Mouse (Mus musculus): ENCODE measurements at regions not wholly inside any gene's neighbourhood (a gene's known extent, or its start where the extent isn't known, plus 50 kb on each side); places are given as distances from the start of the nearest gene placed in this dataset.
A peak's percentile ranks its signal among the peaks of the same experiment; 100 is the strongest.
"Not testable (repeated sequence)": the region's sequence is repeated elsewhere in the genome, so short reads cannot be mapped to it uniquely, and the experiment has no call there.

- Histone ChIP-seq H3K4me2 (replicated peaks; ENCODE audit: low read depth, low read length) (no peak overlapping the region), H3K4me1 (ENCODE audit: insufficient read depth, low read depth, low read length) (no peaks in the 10 kb centered on the region), H3K36me3 (ENCODE audit: insufficient read depth, low read length) (no peaks in the 10 kb centered on the region), H3K4me3 (ENCODE audit: low read depth, low read length) (no peak overlapping the region), H3K9ac (replicated peaks; ENCODE audit: low read depth) (no peak overlapping the region), H3K27me3 (replicated peaks; ENCODE audit: insufficient read depth, low read length) (no peaks in the 10 kb centered on the region), H3K27ac (ENCODE audit: low read length) (no peak overlapping the region), H3K9me3 (ENCODE audit: low read length) (no peaks in the 10 kb centered on the region)
- no peak for DNase-seq (ENCODE audit: low spot score)
- TF ChIP-seq EP300 (IDR thresholded peaks at IDR 0.05) (no peak), CTCF (IDR thresholded peaks at IDR 0.05) (no peak)
- 22% methylated on average over 1 of the region's 1 CpGs for WGBS
- no peak for ATAC-seq
Observed at GRCm38 (mm10) chr14:9433081-9433590, 767.1 kb upstream of the 4930452B06Rik start.

DNA sequence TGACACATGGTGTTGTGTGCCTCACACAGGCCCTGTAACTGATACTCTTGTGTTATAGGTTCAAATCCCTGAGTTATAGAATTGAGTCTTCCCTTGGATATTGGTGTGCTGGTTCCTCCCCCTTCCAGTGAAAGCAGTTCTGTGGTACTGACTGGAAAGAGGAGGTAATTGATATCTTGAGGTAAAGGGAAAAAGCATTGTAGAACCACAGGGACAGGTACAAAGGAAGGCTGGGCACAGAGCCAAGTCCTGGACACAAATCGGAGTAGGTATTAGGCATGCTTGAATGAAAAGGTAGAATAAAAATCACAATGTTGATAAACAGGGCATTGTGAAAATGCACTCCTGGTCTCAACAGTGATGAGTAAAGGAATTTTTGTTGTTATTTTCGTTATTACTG is 765.8 kb upstream of the 4930452B06Rik start:
- DNase-seq (ENCODE audit: low spot score) (no peak), ATAC-seq (no peak)
- no peak overlapping the region for H3K9ac ChIP-seq (replicated peaks; ENCODE audit: low read depth)
- no peaks in the 10 kb centered on the region for H3K9me3 ChIP-seq (ENCODE audit: low read length)
- TF ChIP-seq CTCF (IDR thresholded peaks at IDR 0.05): no peak
- WGBS: 82% methylated on average over 2 of the region's 2 CpGs
- H3K27me3 ChIP-seq (replicated peaks; ENCODE audit: insufficient read depth, low read length): no peaks in the 10 kb centered on the region
- no peaks in the 10 kb centered on the region for H3K36me3 ChIP-seq (ENCODE audit: insufficient read depth, low read length)
- H3K4me3 ChIP-seq (ENCODE audit: low read depth, low read length): no peak overlapping the region
- no peak overlapping the region for H3K27ac ChIP-seq (ENCODE audit: low read length)
- no peaks in the 10 kb centered on the region for H3K4me1 ChIP-seq (ENCODE audit: insufficient read depth, low read depth, low read length)
- H3K4me2 ChIP-seq (replicated peaks; ENCODE audit: low read depth, low read length): no peak overlapping the region

- 35% methylated on average over 4 of the region's 4 CpGs for WGBS
- no peaks in the 10 kb centered on the region for H3K9me3 ChIP-seq (ENCODE audit: low read length)
- no peak overlapping the region for H3K4me2 ChIP-seq (replicated peaks; ENCODE audit: low read depth, low read length)
- TF ChIP-seq EP300 (IDR thresholded peaks at IDR 0.05) (no peak), CTCF (IDR thresholded peaks at IDR 0.05) (no peak)
- no peak overlapping the region for H3K4me3 ChIP-seq (ENCODE audit: low read depth, low read length)
- ATAC-seq: no peak
- H3K9ac ChIP-seq (replicated peaks; ENCODE audit: low read depth): no peak overlapping the region
- no peaks in the 10 kb centered on the region for H3K36me3 ChIP-seq (ENCODE audit: insufficient read depth, low read length)
- no peaks in the 10 kb centered on the region for H3K27me3 ChIP-seq (replicated peaks; ENCODE audit: insufficient read depth, low read length)
- no peak for DNase-seq (ENCODE audit: low spot score)
- no peaks in the 10 kb centered on the region for H3K4me1 ChIP-seq (ENCODE audit: insufficient read depth, low read depth, low read length)
- no peak overlapping the region for H3K27ac ChIP-seq (ENCODE audit: low read length)
Observed at GRCm38 (mm10) chr14:9411822-9412403, 745.9 kb upstream of the 4930452B06Rik start.

DNA sequence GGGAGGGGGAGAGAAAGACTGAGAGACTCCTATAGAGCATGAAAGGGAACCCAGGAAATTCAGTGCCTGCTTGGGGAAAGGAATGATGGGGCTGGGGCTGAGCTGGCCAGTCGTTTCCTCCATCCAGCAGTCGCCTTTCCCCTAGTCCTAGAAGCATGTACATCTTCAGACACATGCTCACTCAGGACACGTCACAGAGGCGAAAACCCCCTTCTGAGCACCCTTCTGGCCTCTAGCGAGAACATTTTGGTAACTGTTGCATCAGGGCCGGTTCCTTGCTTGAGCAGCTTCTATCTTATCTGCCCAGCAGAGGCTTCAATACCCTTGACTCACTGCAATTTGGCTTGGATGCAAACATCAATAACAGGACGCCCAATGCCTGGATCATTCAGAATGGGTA is 737.6 kb upstream of the 4930452B06Rik start:
- Histone ChIP-seq H3K36me3 (ENCODE audit: insufficient read depth, low read length) (no peaks in the 10 kb centered on the region), H3K27ac (ENCODE audit: low read length) (no peak overlapping the region), H3K4me2 (replicated peaks; ENCODE audit: low read depth, low read length) (no peak overlapping the region), H3K4me1 (ENCODE audit: insufficient read depth, low read depth, low read length) (no peaks in the 10 kb centered on the region), H3K4me3 (ENCODE audit: low read depth, low read length) (no peak overlapping the region), H3K9ac (replicated peaks; ENCODE audit: low read depth) (no peak overlapping the region), H3K27me3 (replicated peaks; ENCODE audit: insufficient read depth, low read length) (no peaks in the 10 kb centered on the region), H3K9me3 (ENCODE audit: low read length) (no peaks in the 10 kb centered on the region)
- no peak for DNase-seq (ENCODE audit: low spot score)
- ATAC-seq: no peak
- no peak for TF ChIP-seq EP300 (IDR thresholded peaks at IDR 0.05)
- no peak for TF ChIP-seq CTCF (IDR thresholded peaks at IDR 0.05)
- 74% methylated on average over 7 of the region's 7 CpGs for WGBS

- no peak overlapping the region for H3K4me3 ChIP-seq (ENCODE audit: low read depth, low read length)
- no peaks in the 10 kb centered on the region for H3K27me3 ChIP-seq (replicated peaks; ENCODE audit: insufficient read depth, low read length)
- no peak for DNase-seq (ENCODE audit: low spot score)
- no peak overlapping the region for H3K9ac ChIP-seq (replicated peaks; ENCODE audit: low read depth)
- 36% methylated on average over 1 of the region's 1 CpGs for WGBS
- no peak for ATAC-seq
- no peaks in the 10 kb centered on the region for H3K4me1 ChIP-seq (ENCODE audit: insufficient read depth, low read depth, low read length)
- no peak for TF ChIP-seq CTCF (IDR thresholded peaks at IDR 0.05)
- TF ChIP-seq EP300 (IDR thresholded peaks at IDR 0.05): no peak
- no peaks in the 10 kb centered on the region for H3K9me3 ChIP-seq (ENCODE audit: low read length)
- no peak overlapping the region for H3K4me2 ChIP-seq (replicated peaks; ENCODE audit: low read depth, low read length)
- no peak overlapping the region for H3K27ac ChIP-seq (ENCODE audit: low read length)
- H3K36me3 ChIP-seq (ENCODE audit: insufficient read depth, low read length): no peaks in the 10 kb centered on the region
Observed at GRCm38 (mm10) chr14:9400861-9401260, 734.8 kb upstream of the 4930452B06Rik start.

DNA sequence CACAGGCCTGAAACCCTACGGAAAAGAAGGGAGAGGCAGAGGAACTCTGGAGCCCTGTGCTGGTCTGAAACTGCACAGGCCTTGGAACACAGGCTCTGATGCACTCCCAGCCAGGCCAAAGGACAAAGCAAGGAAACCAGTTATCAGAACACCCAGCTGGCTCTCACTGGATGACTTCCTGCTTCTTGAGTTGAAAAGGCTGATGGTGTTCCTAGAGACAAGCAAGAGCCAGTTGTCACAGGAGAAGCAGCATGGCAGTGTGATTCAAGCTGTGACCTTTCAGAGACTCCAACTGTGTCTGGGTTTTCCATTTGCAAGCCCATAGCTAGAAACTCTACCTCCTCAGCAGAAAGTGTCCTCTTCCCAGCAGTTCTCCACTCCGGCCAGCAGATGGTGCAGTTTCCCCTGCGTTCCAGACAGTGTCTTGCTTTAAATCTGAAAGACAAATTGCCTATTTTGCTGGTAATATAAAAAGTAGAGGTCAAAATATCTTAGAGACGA is 727.3 kb upstream of the 4930452B06Rik start:
- H3K4me3 ChIP-seq (ENCODE audit: low read depth, low read length): no peak overlapping the region
- H3K4me1 ChIP-seq (ENCODE audit: insufficient read depth, low read depth, low read length): no peaks in the 10 kb centered on the region
- no peak overlapping the region for H3K27ac ChIP-seq (ENCODE audit: low read length)
- H3K27me3 ChIP-seq (replicated peaks; ENCODE audit: insufficient read depth, low read length): no peaks in the 10 kb centered on the region
- DNase-seq (ENCODE audit: low spot score): peak; percentile 70
- H3K4me2 ChIP-seq (replicated peaks; ENCODE audit: low read depth, low read length): no peak overlapping the region
- no peaks in the 10 kb centered on the region for H3K36me3 ChIP-seq (ENCODE audit: insufficient read depth, low read length)
- H3K9ac ChIP-seq (replicated peaks; ENCODE audit: low read depth): no peak overlapping the region
- ATAC-seq: peak; percentile 71
- TF ChIP-seq CTCF (IDR thresholded peaks at IDR 0.05) (peak; percentile 91), EP300 (IDR thresholded peaks at IDR 0.05) (0 out of 2 replicates have a peak, but pooled peaks have one; percentile 16)
- WGBS: 12% methylated on average over 4 of the region's 4 CpGs
- H3K9me3 ChIP-seq (ENCODE audit: low read length): no peaks in the 10 kb centered on the region

- H3K27me3 ChIP-seq (replicated peaks; ENCODE audit: insufficient read depth, low read length); H3K9ac ChIP-seq (replicated peaks; ENCODE audit: low read depth); H3K4me3 ChIP-seq (ENCODE audit: low read depth, low read length); H3K36me3 ChIP-seq (ENCODE audit: insufficient read depth, low read length); H3K9me3 ChIP-seq (ENCODE audit: low read length); H3K4me1 ChIP-seq (ENCODE audit: insufficient read depth, low read depth, low read length); H3K4me2 ChIP-seq (replicated peaks; ENCODE audit: low read depth, low read length); DNase-seq (ENCODE audit: low spot score); H3K27ac ChIP-seq (ENCODE audit: low read length); ATAC-seq: not testable (repeated sequence)
- 94% methylated on average over 5 of the region's 5 CpGs for WGBS
Observed at GRCm38 (mm10) chr14:9389878-9390536, 724.0 kb upstream of the 4930452B06Rik start.
